Mouse (Mus musculus) liver, adult 2 months (tissue): ENCODE results near the gene Htr6.

Experiments used
- CTCF ChIP-seq: fragments of 200-500 bp; IDR thresholded peaks from 2 replicates; pipeline ENCODE4 v1.5.1; 2011; ENCODE audit warnings: low read depth, low read length, control low read depth
- POLR2A ChIP-seq: fragments of 200-500 bp; IDR thresholded peaks from 2 replicates; pipeline ENCODE4 v1.6.1; 2011; ENCODE audit warnings: low read length, control low read depth; ENCODE audit not compliant: insufficient read depth; ENCODE audit errors: extremely low read depth

- no peak for TF ChIP-seq POLR2A
- no peak for TF ChIP-seq CTCF
Observed at GRCm38 (mm10) chr4:139085337-139085736, 10.0 kb upstream of the Htr6 start.
